Mouse (Mus musculus): ENCODE results near the gene Fbxo24.
"Not testable (repeated sequence)": the region's sequence is repeated elsewhere in the genome, so short reads cannot be mapped to it uniquely, and the experiment has no call there.

Fbxo24 gene

DNA sequence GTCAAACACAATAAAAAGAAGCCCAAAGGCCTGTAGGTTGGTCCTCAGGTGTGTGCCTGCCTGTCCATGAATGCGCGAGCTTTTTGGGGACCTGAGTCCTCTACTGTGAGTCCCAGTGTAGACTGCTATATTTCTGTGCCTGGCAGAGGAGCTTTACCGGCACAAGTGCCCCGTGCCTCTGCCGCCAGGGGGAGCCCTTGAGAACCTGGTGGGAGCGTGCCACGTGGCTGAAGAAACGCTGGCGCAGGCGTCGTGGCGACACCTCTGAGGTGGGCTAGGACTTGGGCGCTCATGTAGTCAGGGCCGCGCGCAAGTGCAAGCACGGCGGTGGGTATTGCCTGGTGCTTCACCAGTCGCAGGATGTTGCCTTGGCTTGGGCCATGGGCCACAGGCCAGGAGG is 12.3 kb upstream of the Fbxo24 start, which contains the start of gene Sap25:
Sap25 (plus strand) TSS at position 281 of the 400 bp plus-strand sequence.
- DNase-seq: peak; percentile 54

- no peak for DNase-seq
Observed at GRCm38 (mm10) chr5:137639472-137639871, 10.7 kb upstream of the Fbxo24 start.

DNA sequence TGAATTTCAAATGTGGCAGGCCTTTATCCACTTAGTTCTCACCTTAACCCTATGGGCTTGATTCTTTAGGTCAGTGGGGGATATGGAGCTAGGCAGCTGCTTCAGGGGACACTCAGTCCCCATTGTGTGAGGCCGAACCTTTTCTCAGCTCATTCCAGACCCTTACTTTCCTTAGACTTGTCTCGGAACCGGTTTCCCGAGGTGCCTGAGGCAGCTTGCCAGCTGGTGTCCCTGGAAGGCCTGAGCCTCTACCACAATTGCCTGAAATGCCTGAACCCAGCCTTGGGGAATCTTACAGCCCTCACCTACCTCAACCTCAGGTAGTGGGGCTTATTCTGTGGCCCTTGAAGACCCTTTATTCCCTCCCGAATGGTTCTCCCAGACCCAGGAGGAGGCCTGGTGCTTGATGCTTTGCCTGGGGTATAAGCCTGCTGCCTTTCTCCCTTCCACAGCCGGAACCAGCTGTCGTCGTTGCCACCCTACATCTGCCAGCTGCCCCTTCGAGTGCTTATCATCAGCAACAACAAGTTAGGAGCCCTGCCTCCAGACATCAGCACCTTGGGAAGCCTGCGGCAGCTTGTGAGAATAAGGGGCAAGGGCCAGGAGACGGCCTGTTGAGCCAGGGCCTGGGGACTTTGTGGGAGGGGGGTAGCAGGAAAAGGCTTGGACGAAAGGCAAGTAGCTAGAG is 4.7 kb upstream of the Fbxo24 start:
- DNase-seq: no peak

DNA sequence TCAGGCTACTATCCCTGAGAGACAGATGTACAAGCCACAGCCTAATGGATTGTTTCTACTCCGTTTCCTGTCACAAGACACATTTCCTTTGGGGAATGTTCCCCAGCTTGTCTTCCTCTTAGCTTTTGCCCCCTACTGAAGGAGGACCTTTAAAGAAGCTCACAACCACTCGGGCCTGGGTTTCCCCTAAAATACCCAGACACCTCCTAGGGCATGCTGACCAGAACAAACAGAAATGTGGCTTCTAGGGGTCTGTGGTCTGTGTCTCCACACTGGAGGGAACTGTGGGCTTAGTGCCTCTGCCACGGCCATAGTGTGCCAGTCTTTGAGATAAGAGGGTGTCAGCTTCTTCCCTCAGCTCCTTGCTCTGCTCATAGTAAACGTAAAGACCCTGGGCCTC is 2.8 kb upstream of the Fbxo24 start:
- no peak for DNase-seq

DNA sequence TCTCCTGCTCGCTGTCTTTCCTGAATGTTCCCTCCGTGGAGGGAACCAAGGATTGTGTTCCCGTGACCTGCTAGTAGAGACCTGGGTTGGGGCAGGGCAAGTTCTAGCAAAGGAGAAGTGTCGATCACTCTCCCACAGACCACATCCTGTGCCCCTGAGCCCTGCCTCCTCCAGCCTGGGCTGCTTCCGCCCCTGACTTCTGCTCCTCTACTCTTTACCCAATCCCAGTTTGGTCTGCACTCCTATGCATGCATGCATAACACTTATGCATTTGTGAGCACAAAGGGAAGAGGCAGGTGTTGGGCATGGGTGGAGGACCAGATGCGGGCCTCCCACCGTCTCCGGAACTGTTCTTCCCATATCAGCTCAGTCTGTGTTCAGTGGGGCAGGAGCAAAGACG is 2.4 kb upstream of the Fbxo24 start:
- peak; percentile 89 for DNase-seq

DNA sequence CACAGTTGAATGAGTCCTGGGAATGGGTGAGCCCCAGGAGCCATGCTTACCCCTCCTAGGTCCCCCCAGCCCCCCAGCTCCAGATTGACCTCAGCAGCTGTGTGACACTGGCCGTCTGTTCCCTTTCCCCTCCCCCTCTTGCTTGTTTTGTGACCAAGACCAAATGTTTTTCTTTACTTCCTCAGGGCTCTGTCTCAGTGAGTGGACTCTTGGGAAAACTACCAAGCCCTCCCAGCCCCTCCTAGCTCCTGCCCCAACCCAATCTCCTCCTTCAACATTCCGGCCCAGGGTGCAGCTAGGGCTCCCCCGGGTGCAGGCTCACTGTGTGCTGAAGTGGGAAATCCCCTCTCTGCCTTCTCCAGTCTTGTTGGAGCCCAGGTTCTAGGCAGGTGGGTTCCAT is 1.8 kb upstream of the Fbxo24 start:
- DNase-seq: no peak

DNA sequence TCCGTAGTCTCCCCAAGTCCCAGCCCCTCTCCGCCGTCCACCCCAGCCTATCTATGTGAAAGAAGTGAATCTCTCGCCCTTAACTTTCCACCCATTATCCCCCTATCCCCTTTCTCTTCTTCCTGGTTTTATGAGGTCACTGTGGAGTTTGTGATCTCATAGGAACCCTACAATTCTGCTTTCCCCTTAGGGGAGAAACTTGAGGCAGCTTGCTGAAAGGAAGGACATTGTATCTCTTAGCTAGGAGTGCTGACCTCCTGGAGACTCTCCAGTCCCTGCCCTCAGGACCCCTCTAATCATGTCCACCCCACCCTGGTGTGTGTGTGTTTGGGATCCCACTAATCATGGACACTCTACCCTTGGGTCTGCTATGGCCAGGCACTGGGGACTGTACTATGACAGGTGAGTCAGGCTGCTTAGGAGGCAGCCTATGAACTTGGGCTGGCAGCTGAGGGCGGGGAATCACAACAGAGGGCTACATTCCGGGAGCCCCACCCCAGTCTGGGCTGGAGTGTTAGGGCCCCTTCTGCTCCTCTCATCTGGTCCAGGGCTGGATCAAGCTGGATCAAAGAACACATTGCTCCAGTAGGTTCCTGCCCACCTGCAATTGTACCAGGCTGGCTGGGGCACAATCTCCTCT is 1.2 kb upstream of the Fbxo24 start:
- DNase-seq: peak; percentile 65

- no peak for DNase-seq
Observed at GRCm38 (mm10) chr5:137629306-137629721, 512 bp upstream of the Fbxo24 start.

GRCm38 (mm10) chr5:137627991-137628390 is 811 bp downstream of the Fbxo24 start:
- DNase-seq: peak; percentile 42

GRCm38 (mm10) chr5:137623937-137624530 is 4.8 kb downstream of the Fbxo24 start:
- DNase-seq: no peak

GRCm38 (mm10) chr5:137615347-137615746 is 13.5 kb downstream of the Fbxo24 start:
- DNase-seq: no peak

GRCm38 (mm10) chr5:137614921-137615320 is 13.9 kb downstream of the Fbxo24 start:
- not testable (repeated sequence) for DNase-seq

- no peak for DNase-seq
Observed at GRCm38 (mm10) chr5:137613550-137613949, 15.3 kb downstream of the Fbxo24 start, which contains the start of gene Pcolce. Pcolce (minus strand) TSS chr5:137613784.

DNA sequence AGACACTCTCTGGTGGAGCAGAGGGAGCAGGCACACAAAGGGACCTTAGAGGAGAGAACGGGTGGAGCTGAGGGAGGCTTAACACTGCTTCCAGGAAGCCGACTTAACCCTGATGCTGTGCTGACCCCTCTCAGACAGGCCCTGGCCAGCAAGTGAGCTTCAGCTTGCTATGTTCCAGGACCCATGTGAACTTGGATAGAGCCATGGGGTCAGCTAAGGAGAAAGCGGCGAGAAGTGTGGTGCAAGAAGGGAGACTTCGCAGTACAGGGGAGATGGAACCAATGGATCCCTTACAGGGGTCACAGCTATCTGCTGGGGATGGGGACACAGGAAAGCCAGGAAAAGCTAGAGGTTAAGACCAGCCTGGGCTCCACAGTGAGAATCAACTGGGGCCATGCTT is 15.7 kb downstream of the Fbxo24 start:
- no peak for DNase-seq

- no peak for DNase-seq
Observed at GRCm38 (mm10) chr5:137611245-137611602, 17.6 kb downstream of the Fbxo24 start.

DNA sequence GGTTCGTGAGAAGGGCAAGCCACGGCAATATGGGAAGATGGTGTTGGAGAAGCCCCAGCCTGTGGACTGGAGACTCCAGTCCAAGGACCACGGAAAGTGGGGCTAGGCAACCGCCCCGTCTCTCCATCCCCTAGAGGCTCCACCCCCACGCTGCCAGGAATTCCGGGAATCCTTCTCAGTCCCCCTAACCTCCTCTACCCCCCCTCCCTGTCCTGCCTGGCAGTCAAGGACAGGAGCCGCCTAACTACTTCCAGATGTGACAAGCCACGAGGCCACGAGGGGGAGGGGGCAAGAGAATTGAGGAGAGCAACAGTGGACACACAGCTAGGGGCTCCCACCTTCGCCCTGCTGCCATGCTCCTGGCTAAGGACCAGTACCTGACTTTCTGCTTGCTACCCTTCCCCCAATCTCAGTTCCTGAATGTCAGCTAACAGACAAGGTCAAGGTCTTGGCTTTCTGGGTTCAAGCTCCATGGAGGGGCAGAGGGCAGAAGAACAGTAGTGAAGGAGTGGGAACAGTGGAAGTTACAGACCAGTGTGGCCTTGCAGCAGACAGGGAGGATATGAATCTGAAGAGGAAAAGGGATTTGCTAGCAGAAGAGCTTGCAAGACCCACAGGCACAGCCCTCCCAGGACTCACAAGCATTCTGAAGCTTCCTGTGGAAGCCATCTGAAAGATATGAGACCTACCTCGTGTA is 18.1 kb downstream of the Fbxo24 start:
- DNase-seq: no peak

DNA sequence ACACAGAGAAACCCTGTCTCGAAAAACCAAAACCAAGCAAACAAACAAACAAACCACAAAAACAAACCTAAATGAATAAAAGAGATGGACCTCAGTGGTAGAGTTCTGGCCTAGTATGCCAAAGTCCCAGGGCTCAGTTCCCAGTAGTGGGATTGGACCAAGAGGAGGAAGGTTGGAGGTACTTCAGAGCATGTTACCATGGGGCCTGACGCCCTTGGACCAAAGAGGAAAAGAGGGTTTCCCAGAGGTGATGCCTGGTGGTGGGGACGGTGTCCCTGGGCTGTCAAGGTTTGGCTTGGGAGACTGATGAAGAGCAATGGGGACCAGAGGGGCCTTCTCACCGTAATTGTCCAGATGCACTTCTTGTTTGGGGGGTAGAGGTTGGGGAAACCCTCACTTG is 18.7 kb downstream of the Fbxo24 start:
- DNase-seq: no peak

DNA sequence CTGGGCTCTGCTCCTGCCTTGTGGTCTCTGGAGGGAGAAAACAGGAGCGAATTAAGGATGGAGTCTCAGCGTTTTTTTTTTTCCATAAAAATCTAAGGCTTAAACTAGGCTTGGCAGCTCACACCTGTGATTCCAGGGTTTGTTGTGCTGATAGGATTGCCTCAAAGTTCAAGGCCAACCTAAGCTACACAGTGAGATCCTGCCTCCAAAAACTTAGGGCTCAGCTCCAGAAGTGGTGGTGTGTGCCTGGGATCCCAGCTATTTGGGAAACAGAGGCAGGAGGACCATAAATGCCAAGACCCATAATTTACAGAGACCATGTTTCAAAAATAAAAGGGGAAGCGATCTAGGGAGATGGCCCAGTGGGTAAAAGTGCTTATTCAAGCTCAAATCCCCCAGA is 19.5 kb downstream of the Fbxo24 start:
- no peak for DNase-seq

DNA sequence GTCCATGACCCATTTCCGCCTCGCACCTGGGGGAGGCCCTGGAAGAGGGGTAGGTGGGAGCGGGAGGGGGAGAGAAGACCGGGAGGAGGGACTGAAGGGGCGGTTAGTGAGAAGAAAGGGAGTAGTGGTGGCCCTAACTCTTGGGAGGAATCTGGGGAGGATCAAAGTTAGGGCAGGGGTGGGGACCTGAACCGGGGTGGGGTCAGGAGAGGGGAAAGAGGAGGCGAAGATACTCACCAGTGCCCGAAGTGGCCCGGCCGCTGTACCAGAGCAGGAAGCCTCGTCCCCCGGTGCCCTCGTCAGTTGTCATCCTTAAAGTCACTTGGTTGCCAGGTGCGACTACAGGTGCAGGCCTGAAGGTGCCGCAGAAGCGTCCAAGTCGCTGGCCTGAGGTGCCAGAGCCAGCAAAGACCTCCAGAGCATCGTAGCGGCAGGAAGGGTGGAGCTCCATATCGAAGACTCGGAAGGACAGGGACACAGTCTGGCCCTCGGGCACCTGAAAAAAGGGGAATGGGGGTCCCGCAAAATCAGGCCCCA is 20.1 kb downstream of the Fbxo24 start:
- no peak for DNase-seq

GRCm38 (mm10) chr5:137607860-137608653 is 20.7 kb downstream of the Fbxo24 start:
- no peak for DNase-seq

- peak; percentile 32 for DNase-seq
Observed at GRCm38 (mm10) chr5:137601365-137601729, 27.5 kb downstream of the Fbxo24 start.

- peak; percentile 98 for DNase-seq
Observed at GRCm38 (mm10) chr5:137600619-137601364, 28.0 kb downstream of the Fbxo24 start, which contains the start of gene Mospd3. Mospd3 (minus strand) TSS chr5:137601058.
